Comparison of ENCODE assay signal across 13 mouse cellular contexts in genomic region chr2:30760706-30761105, GRCm38 (mm10). TPM values are rescaled to one million over a fixed set of nuclear protein-coding genes. Genes with fewer than 3 reads are reported as not detected.
DNase-seq lines count a peak whose midpoint lies in the region; ATAC-seq and TF ChIP-seq lines count a peak whose summit lies in the region.
"Had no signal": no experiment of that assay in that cellular context is flagged by ENCODE, and none has a peak within 500 bp of the region (broad histone marks: within the 10 kb centered on the region; RNA-seq: fewer than 3 reads in every experiment).

No protein-coding gene starts in this region.

- H3K27ac ChIP-seq in layer of hippocampus, adult 2 months: peak overlapping the region; percentile 89; the same call in 1 of the 2 replicates
- peak overlapping the region; percentile 93 for H3K27ac ChIP-seq in limb, embryonic 10.5 days
- H3K27ac ChIP-seq: embryonic facial prominence, embryonic 15.5 days had no signal

- WGBS in limb, embryonic 10.5 days: 20% methylated on average over 6 of the region's 6 CpGs

- no peak for DNase-seq in layer of hippocampus, adult 2 months (ENCODE audit: low spot score in 2 of 2)
- DNase-seq in layer of hippocampus, adult 9-11 months: no peak
- DNase-seq in ES-CJ7 (ENCODE audit: low read depth, low spot score): peak; percentile 62
- DNase-seq in embryo, embryonic 10 days (ENCODE audit: low spot score): peak; percentile 87
- no peak for DNase-seq in limb, embryonic 10.5 days (ENCODE audit: low spot score)
- DNase-seq in left cerebral cortex, postnatal 36 days (ENCODE audit: low spot score in 2 of 2): no peak
- DNase-seq: adrenal gland, postnatal 25 days; lung, postnatal 14 days; thymus, postnatal 4 days had no signal

- no peaks in the 10 kb centered on the region for H3K27me3 ChIP-seq in limb, embryonic 10.5 days (ENCODE audit: low read depth, poor library complexity, severe bottlenecking)
- H3K27me3 ChIP-seq: embryonic facial prominence, embryonic 15.5 days; limb, embryonic 12.5 days had no signal

- intact Hi-C loops in left cerebral cortex, postnatal 36 days (cut with DNase I): no loop called here

- H3K9me3 ChIP-seq in limb, embryonic 10.5 days (replicated peaks): peaks cover 7% of the 10 kb centered on the region; the same call in 1 of the 2 replicates

- no peak for TF ChIP-seq CTCF in layer of hippocampus, adult 2 months (conservative IDR thresholded peaks at IDR 0.05)

- H3K36me3 ChIP-seq in limb, embryonic 10.5 days: peaks cover 4% of the 10 kb centered on the region; the same call in 1 of the 2 replicates
- H3K36me3 ChIP-seq: embryonic facial prominence, embryonic 15.5 days; limb, embryonic 12.5 days had no signal

- peaks cover 48% of the 10 kb centered on the region for H3K4me1 ChIP-seq in limb, embryonic 10.5 days

- no peak overlapping the region for H3K4me3 ChIP-seq in layer of hippocampus, adult 2 months
- no peak overlapping the region for H3K4me3 ChIP-seq in limb, embryonic 10.5 days
- H3K4me3 ChIP-seq: embryonic facial prominence, embryonic 15.5 days; limb, embryonic 12.5 days had no signal

- ATAC-seq in activated CD4-positive, CD25-positive, alpha-beta regulatory T cell, adult 4 months: no peak

RNA-seq across cellular contexts. Expression of gene 1700001O22Rik, which starts 42.8 kb away (rescaled TPM):
- total RNA-seq in layer of hippocampus, adult 2 months (2021): 1 to 10 TPM; 4.9 to 5.4 TPM
- 2.1 and 4.0 TPM in 2 replicates for polyA plus RNA-seq in limb, embryonic 10.5 days (2016; fragmentation: Nextera tagmentation; extraction: Ambion mirVana)
- under 1 TPM; 0.73 to 0.76 TPM for polyA plus RNA-seq in activated CD4-positive, CD25-positive, alpha-beta regulatory T cell, adult 4 months (2017; shearing (Covaris generic))
- total RNA-seq in left cerebral cortex, postnatal 36 days (2021): 1 to 10 TPM; 6.7 to 8.5 TPM
- total RNA-seq: granulocyte monocyte progenitor cell, adult 5-6 weeks had no signal

RNA-seq across cellular contexts. Expression of gene Ntmt1, which starts 46.9 kb away (rescaled TPM):
- 10 to 100 TPM; 33.1 to 33.5 TPM for total RNA-seq in layer of hippocampus, adult 2 months (2021)
- polyA plus RNA-seq in limb, embryonic 10.5 days (2016; fragmentation: Nextera tagmentation; extraction: Ambion mirVana): 138 and 141 TPM in 2 replicates
- polyA plus RNA-seq in activated CD4-positive, CD25-positive, alpha-beta regulatory T cell, adult 4 months (2017; shearing (Covaris generic)): 10 to 100 TPM; 28.2 to 38.9 TPM
- total RNA-seq in left cerebral cortex, postnatal 36 days (2021): 10 to 100 TPM; 35.4 to 36.3 TPM

Comparison
In these comparisons a context has a peak if more than half of its experiments do, and no peak if none do; other contexts are left out.
1. DNase-seq: peak in ES-CJ7 (single experiment) and embryo, embryonic 10 days (single experiment); none in layer of hippocampus, adult 2 months (0 of 2), layer of hippocampus, adult 9-11 months (single experiment), limb, embryonic 10.5 days (single experiment) and left cerebral cortex, postnatal 36 days (0 of 2).